Mouse (Mus musculus): ENCODE measurements around the gene Cabp4.
A peak's percentile ranks its signal among the peaks of the same experiment; 100 is the strongest.

Cabp4 gene

DNA sequence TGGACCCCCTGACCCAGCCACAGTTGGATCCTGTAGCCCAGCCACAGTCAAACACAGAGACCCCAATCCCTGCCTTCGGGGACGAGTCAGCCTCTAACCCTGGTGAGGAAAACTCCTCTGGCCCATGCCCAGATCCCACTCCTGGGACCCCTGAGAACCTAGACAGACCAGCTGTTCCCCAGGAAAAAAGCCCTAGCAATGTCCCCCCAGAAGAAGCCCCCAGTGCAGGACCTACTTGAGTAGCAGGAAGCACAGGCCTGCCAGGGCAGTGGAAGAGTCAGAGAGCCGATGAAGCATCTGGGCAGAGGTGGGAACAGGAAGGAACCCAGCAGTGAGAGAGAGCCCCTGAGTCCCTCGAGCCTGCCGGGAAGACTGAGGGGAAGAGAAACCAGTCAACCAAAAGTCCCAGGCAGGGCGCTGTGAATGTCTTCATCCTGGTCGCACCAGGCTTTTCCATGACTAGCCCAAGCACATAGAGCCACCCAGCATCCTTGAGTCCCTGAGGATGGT, at the start of gene Cabp4:
Gene Cabp4, minus strand, starts transcription at position 275 of the 510 bp plus-strand sequence.
- no peak for DNase-seq (ENCODE audit: low read depth, low spot score)

- DNase-seq (ENCODE audit: low read depth, low spot score): no peak
Observed at GRCm38 (mm10) chr19:4193129-4193528, 49.3 kb upstream of the Cabp4 start.

DNA sequence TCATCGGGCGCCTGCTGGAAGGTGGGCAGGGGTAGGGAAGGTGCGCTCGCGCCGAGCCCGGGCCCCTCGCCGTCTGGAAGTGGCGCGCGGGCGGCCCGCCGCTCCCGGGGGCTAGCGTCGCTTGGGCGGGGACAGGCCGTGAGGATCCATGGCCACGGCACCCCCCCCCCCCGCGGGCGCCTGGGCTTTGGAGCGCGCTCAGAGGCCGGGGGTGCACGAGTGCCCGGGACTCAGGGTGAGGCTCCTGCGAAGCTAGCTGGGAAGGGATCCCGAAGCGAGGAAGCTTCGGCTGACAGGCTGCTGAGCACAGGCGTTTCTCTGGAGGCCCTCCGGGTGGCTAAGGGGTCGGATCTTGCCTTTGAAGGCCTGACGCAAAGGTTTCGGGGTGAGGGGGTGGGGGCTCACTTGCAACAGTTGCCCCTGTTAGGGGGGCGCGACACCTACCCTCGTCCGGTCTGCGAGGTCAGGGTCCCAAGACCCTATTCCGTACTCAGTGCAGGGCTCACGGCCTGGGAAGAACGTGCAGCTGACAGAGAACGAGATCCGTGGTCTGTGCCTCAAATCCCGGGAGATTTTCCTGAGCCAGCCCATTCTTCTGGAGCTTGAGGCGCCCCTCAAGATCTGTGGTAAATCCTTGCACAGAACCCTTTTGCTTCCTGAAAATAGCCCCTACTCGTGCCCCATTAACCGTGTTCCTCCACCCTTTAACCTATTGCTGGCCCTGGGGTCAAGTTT, 48.6 kb upstream of the Cabp4 start:
- no peak for DNase-seq (ENCODE audit: low read depth, low spot score)

DNA sequence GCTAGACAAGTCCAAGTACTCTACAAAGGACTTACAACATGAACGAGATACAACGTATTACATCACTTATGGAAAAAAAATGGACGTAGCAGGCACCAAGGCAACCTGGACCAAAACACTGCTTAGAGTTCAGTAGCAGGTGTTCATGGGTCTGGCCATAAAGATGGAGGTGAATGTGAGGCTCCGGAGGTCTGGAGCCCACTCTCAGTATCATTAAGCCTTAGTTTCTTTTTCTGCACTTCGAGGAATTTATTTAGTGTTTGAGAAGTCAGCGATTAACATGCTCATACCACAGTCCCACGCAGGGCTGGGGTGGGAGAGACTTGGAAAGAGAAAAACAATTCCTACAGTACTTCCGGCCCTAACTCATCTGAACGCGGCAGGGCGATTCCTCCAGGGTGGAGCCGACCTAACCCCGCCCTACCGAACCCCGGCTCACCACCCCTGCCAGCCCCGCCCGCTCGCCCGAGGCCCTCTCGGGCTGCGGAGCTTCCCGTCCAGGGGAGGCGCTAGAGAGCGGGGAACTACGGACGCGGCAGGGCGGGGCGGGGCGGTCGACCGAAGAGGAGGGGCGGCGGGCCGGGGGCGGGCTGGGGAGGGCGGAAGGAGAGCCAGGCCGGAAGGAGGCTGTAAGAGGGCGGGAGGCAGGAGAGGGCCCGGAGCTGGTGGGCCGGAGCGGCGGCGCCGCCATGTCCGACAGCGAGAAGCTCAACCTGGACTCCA, 47.9 kb upstream of the Cabp4 start, which contains the start of gene Ppp1ca:
Gene Ppp1ca, plus strand, starts transcription at position 538 of the 723 bp plus-strand sequence.
- DNase-seq (ENCODE audit: low read depth, low spot score): peak; percentile 93

DNA sequence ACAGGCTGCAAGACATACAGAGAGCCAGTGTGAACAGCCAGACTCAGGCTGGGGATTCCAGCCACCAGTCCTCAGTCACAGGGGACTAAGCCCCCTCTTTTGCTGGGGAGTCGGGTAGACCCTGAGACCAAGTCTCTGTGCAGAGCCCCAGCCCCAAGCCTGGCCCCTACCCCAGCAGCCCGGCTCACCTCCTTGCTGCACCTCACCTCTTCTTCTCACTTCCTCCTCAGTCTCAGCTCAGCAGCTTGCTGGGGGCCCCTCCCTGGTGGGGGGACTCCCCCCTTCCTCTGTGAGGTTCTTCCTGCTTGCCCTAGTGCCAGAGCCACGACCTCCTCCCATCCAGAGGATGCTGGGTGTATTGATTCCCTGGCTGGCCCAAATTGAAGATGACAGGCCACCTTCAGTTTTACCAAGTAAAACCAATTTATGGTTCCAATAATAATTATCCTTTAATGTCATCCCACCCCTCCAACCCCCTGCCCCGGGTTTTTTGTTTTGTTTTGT, 47.0 kb upstream of the Cabp4 start, which contains the start of gene Tbc1d10c:
Gene Tbc1d10c, minus strand, starts transcription at position 454 of the 504 bp plus-strand sequence.
- DNase-seq (ENCODE audit: low read depth, low spot score): no peak

GRCm38 (mm10) chr19:4189051-4189620, 45.3 kb upstream of the Cabp4 start:
- no peak for DNase-seq (ENCODE audit: low read depth, low spot score)

- no peak for DNase-seq (ENCODE audit: low read depth, low spot score)
Observed at GRCm38 (mm10) chr19:4187303-4187702, 43.5 kb upstream of the Cabp4 start.

- DNase-seq (ENCODE audit: low read depth, low spot score): no peak
Observed at GRCm38 (mm10) chr19:4184976-4185975, 41.4 kb upstream of the Cabp4 start.

GRCm38 (mm10) chr19:4183689-4184088, 39.9 kb upstream of the Cabp4 start:
- no peak for DNase-seq (ENCODE audit: low read depth, low spot score)

DNA sequence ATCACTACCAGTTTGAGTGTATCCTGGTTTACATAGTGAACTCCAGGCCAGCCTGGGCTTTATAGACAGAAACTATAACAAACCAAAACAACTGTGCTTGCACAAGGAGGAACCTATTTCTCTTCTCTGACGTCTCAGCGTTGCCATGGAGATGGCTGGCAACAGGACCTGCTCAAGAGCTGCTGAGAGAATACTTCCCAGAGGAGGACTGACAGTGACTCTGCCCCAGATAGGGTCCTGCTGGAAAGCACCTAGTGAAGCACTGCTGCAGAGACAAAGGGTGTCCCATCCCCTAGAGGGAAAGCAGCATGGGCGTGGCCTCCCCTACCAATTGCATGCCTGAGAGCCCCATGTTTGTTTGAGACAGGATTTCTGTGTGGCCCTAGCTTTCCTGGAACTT, 38.1 kb upstream of the Cabp4 start:
- no peak for DNase-seq (ENCODE audit: low read depth, low spot score)

- DNase-seq (ENCODE audit: low read depth, low spot score): no peak
Observed at GRCm38 (mm10) chr19:4180411-4180810, 36.6 kb upstream of the Cabp4 start.

DNA sequence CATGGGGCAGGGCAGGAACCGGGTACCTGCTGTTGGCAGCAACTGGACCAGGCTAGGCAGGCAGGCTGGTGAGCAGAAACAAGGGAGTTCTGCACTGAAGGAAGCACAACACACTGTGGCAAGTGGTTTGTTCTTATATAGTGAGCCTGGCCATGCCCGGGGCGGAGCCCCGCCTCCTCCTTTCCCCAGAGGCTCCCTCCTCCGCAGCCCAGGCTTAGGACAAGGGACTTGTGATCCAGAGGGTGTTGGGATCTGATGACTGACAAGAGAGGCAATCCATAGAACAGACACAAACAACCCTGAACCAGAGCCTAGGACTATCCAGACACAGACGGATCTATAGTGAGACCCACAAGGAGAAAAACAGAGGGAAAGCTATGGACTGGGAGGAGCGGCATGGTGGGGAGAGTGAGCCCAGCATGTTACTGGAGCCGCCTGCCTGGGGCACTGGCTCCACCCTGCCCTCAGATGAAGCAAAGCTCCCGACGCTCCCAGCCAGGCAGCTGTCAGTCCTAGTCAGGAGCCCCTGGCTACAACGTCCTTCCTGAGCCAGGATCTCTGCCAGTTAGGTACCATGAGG, 31.6 kb upstream of the Cabp4 start, which contains the start of gene Carns1:
Gene Carns1, minus strand, starts transcription at position 112 of the 580 bp plus-strand sequence.
- DNase-seq (ENCODE audit: low read depth, low spot score): no peak

DNA sequence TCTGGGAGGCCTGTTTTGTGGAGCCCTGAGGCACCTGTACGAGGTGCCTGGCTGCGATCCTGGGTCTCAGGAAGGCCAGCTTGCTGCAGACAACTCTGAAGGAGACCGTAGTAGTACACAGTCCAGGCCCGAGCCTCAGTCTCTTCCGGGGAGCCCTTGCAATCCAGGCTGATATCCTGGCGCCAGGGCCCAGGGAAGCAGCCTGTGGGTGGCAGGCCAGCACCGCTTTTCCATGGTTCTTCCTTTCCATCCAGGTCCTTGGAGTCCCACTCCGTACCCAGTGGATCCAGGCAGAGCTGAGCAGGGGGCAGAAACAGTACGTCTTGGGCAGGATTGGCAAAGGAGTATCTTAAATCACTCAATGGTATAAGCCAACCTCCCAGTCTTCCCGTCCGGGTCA, 29.1 kb upstream of the Cabp4 start:
- no peak for DNase-seq (ENCODE audit: low read depth, low spot score)

DNA sequence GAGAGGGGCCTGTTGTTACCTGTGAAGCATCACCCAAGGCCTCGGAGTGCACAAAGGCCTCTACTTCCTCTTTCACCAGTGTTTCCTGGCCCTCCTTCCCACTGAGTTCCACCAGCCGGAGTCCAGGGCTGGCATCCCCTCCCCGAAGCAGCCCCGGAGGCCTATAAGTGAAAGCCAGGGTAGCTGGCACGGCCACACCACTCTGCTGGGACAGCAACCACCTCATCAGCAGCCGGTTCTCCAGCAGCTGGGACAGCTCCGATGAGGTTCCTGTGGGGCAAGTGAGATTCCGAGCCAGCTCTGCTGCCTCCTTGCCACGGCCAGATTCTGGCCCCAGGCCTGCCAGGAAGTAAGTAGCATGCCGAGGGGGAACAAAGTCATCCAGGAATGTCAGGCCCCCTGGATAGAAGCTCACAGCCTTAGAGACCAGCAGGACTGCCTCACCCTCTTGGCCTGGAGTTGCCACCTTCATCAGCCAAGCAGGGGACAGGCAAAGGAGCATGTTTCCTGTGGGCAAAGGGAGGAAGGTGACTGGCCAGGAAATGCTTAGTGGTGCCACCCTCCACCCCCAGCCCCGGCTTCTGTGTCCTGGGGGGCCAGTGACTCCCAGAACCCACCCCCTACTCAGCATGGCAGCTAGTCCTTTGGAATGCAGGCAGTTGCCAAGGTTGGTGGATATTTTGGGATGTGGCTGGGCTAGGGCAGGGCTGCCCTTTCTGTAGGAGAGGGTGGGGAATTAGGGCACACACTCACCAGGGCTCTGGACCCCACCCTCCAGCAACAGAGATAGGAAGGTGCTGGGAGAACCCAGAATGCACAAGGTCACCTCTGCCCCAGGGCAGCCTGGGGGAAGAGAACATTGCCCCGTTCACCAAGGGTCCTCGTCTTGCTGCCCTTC, 27.8 kb upstream of the Cabp4 start:
- DNase-seq (ENCODE audit: low read depth, low spot score): no peak

- DNase-seq (ENCODE audit: low read depth, low spot score): no peak
Observed at GRCm38 (mm10) chr19:4170723-4171392, 27.0 kb upstream of the Cabp4 start.

DNA sequence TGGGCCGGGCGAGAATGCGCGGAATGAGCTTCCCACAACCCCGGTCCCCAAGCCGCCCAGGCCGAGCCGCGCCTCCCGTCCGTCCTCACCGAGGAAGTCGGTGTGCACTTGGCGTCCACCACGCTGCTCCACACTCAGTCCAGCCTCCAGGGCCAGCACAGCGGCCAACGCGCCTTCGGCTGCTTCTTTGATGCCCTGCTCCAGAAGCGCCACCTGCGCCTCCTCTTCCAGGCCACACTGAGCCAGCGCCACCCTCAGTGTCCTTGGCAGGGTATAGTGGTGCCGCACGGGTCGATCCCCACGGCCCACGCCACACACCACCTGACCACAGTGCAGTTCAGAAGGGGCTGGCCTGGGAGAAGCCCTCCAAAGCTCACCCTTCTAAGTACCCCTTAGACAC, 26.0 kb upstream of the Cabp4 start:
- no peak for DNase-seq (ENCODE audit: low read depth, low spot score)

- DNase-seq (ENCODE audit: low read depth, low spot score): peak; percentile 98
Observed at GRCm38 (mm10) chr19:4169378-4169784, 25.5 kb upstream of the Cabp4 start.

DNA sequence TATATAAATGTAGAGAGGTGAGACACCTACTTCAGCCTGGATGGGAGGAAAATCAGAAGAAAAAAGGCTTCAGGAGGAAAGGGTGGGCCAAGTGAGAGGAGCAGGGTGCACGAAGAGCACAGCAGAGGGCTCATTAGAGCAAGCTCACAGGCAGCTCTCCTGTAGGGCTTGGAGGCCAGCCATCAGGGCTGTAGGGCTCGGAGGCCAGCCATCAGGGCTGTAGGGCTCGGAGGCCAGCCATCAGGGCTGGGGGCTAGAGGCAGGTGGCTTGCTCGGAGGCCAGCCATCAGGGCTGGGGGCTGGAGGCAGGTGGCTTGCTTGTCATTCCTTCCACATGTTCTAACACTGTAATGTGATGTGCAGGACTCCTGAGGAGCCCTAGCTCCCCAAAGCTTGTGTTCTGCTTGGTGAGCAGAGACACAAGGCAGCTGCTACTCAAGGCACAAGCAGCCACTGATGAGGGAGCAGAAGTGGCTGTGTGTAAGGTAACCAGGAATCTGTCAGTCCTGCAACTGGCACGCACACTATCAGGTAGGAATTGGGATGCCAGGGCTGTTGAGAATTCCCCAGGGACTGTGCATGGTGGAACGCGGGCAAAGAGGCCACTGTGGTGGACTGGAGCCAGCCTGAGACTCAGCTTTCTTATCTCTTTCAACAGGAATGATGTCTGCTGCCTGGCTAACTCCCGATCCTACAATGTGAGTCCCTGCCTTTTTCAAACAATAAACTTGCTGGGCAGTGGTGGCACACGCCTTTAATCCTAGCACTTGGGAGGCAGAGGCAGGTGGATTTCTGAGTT, 23.0 kb upstream of the Cabp4 start:
- no peak for DNase-seq (ENCODE audit: low read depth, low spot score)

Data from forelimb bud, embryonic 11.5 days (tissue).